Mouse (Mus musculus) heart, embryonic 16.5 days (tissue): ENCODE measurements around the gene Mall. TPM values are rescaled to one million over a fixed set of nuclear protein-coding genes. Genes with fewer than 3 reads are reported as not detected.

Experiments used
- ATAC-seq: fragments of 200-750 bp; cut with Nextera tagmentation; replicated peaks from 2 replicates; pipeline ENCODE4 v1.8.0; 2017; ENCODE audit warnings: moderate number of reproducible peaks; ENCODE audit not compliant: insufficient read depth, low FRiP score; ENCODE audit errors: extremely low read depth
- H3K27ac ChIP-seq: fragments of 300-500 bp; sonication (generic); 2 replicates; pipeline ENCODE4 v1.5.1; 2014; ENCODE audit warnings: mild to moderate bottlenecking, low read length, control low read depth, moderate library complexity
- H3K27me3 ChIP-seq: fragments of 300-500 bp; sonication (generic); 2 replicates; pipeline ENCODE4 v1.6.1; 2014; ENCODE audit warnings: low read length, mixed read lengths; ENCODE audit not compliant: control insufficient read depth, insufficient read depth
- H3K36me3 ChIP-seq: fragments of 300-500 bp; sonication (generic); 2 replicates; pipeline ENCODE4 v1.6.1; 2014; ENCODE audit not compliant: control insufficient read depth, insufficient read depth
- H3K4me1 ChIP-seq: fragments of 300-500 bp; sonication (generic); 2 replicates; pipeline ENCODE4 v1.6.1; 2014; ENCODE audit warnings: low read length, mixed read lengths; ENCODE audit not compliant: control insufficient read depth, insufficient read depth
- H3K4me2 ChIP-seq: fragments of 300-500 bp; sonication (generic); 2 replicates; pipeline ENCODE4 v1.6.1; 2014; ENCODE audit warnings: low read depth, mild to moderate bottlenecking, control low read depth, low read length
- H3K4me3 ChIP-seq: fragments of 300-500 bp; sonication (generic); 2 replicates; pipeline ENCODE4 v1.5.1; 2014; ENCODE audit warnings: mild to moderate bottlenecking, control low read depth, low read length
- H3K9ac ChIP-seq: fragments of 300-500 bp; sonication (generic); 2 replicates; pipeline ENCODE4 v1.6.1; 2014; ENCODE audit warnings: low read length, control low read depth
- H3K9me3 ChIP-seq: fragments of 300-500 bp; sonication (generic); replicated peaks from 2 replicates; pipeline ENCODE4 v1.6.1; 2016; ENCODE audit warnings: low read length; ENCODE audit not compliant: control insufficient read depth
- WGBS: fragments of 180-500 bp; shearing (Covaris S2); extraction: QIAGEN DNeasy Blood & Tissue Kit; methylation state at CpG from one replicate; pipeline ENCODE4 v1.1.7; 2014; 5-methylcytosine and 5-hydroxymethylcytosine counted together
- polyA plus RNA-seq: library from polyadenylated mRNA; unstranded; fragments of >200 nt; fragmentation: Nextera tagmentation; extraction: Ambion mirVana; gene quantifications from 2 replicates; pipeline ENCODE4 v1.2.1, GENCODE M21; 2015

The Mall gene
- polyA plus RNA-seq, 1 experiment from 2014 or later: 9.5 TPM

GRCm38 (mm10) chr2:127757171-127757570 is 27.4 kb upstream of the Mall start:
- 24% methylated on average over 8 of the region's 8 CpGs for WGBS
- no peak for ATAC-seq
- peak overlapping the region; percentile 30; the same call in 1 of the 2 replicates for H3K4me2 ChIP-seq
- H3K27ac ChIP-seq: no peak overlapping the region
- no peaks in the 10 kb centered on the region for H3K9me3 ChIP-seq
- no peak overlapping the region for H3K4me3 ChIP-seq
- peaks cover 11% of the 10 kb centered on the region; the same call in 1 of the 2 replicates for H3K4me1 ChIP-seq
- peaks cover 2% of the 10 kb centered on the region; the same call in 1 of the 2 replicates for H3K36me3 ChIP-seq
- H3K9ac ChIP-seq: peak overlapping the region; percentile 39; the same call in 1 of the 2 replicates
- H3K27me3 ChIP-seq: no peaks in the 10 kb centered on the region

- Histone ChIP-seq H3K36me3 (no peaks in the 10 kb centered on the region), H3K27ac (no peak overlapping the region), H3K4me3 (no peak overlapping the region), H3K4me2 (no peak overlapping the region), H3K9me3 (no peaks in the 10 kb centered on the region), H3K27me3 (no peaks in the 10 kb centered on the region), H3K4me1 (peaks cover 7% of the 10 kb centered on the region; the same call in 1 of the 2 replicates), H3K9ac (no peak overlapping the region)
- 83% methylated on average over 4 of the region's 4 CpGs for WGBS
- no peak for ATAC-seq
Measured at GRCm38 (mm10) chr2:127754113-127754512, 24.4 kb upstream of the Mall start.

GRCm38 (mm10) chr2:127751849-127752610 is 22.3 kb upstream of the Mall start:
- Histone ChIP-seq H3K36me3 (no peaks in the 10 kb centered on the region), H3K9me3 (no peaks in the 10 kb centered on the region), H3K4me3 (no peak overlapping the region), H3K9ac (no peak overlapping the region), H3K27me3 (no peaks in the 10 kb centered on the region), H3K4me1 (no peaks in the 10 kb centered on the region), H3K4me2 (no peak overlapping the region), H3K27ac (no peak overlapping the region)
- no peak for ATAC-seq
- 67% methylated on average over 11 of the region's 11 CpGs for WGBS

- Histone ChIP-seq H3K27me3 (no peaks in the 10 kb centered on the region), H3K9me3 (no peaks in the 10 kb centered on the region), H3K36me3 (0 out of 2 replicates have a peak, but pooled peaks cover 3% of the 10 kb centered on the region), H3K4me2 (no peak overlapping the region), H3K4me3 (no peak overlapping the region), H3K4me1 (no peaks in the 10 kb centered on the region), H3K9ac (no peak overlapping the region), H3K27ac (no peak overlapping the region)
- ATAC-seq: no peak
- WGBS: 63% methylated on average over 1 of the region's 1 CpGs
Measured at GRCm38 (mm10) chr2:127749376-127749775, 19.6 kb upstream of the Mall start.

- H3K36me3 ChIP-seq: 0 out of 2 replicates have a peak, but pooled peaks cover 3% of the 10 kb centered on the region
Measured at GRCm38 (mm10) chr2:127748316-127748715, 18.6 kb upstream of the Mall start.

GRCm38 (mm10) chr2:127742637-127743036 is 12.9 kb upstream of the Mall start:
- Histone ChIP-seq H3K27ac (no peak overlapping the region), H3K9ac (no peak overlapping the region)

More at GRCm38 (mm10) chr2:127748316-127748715, 18.6 kb upstream of the Mall start:
- H3K27ac ChIP-seq: no peak overlapping the region
- ATAC-seq: no peak
- no peak overlapping the region for H3K4me2 ChIP-seq
- H3K4me3 ChIP-seq: no peak overlapping the region
- H3K4me1 ChIP-seq: no peaks in the 10 kb centered on the region
- H3K27me3 ChIP-seq: no peaks in the 10 kb centered on the region
- whole genome bisulfite sequencing: 75% methylated on average over 7 of the region's 7 CpGs
- H3K9me3 ChIP-seq: no peaks in the 10 kb centered on the region
- no peak overlapping the region for H3K9ac ChIP-seq

GRCm38 (mm10) chr2:127740756-127741519 is 11.2 kb upstream of the Mall start:
- 82% methylated on average over 9 of the region's 9 CpGs for WGBS
- H3K9ac ChIP-seq: no peak overlapping the region
- no peaks in the 10 kb centered on the region for H3K27me3 ChIP-seq
- H3K27ac ChIP-seq: no peak overlapping the region
- no peaks in the 10 kb centered on the region for H3K9me3 ChIP-seq
- no peak overlapping the region for H3K4me2 ChIP-seq
- H3K4me1 ChIP-seq: no peaks in the 10 kb centered on the region
- H3K36me3 ChIP-seq: peaks cover 3% of the 10 kb centered on the region; the same call in 1 of the 2 replicates
- ATAC-seq: no peak
- H3K4me3 ChIP-seq: no peak overlapping the region

More at GRCm38 (mm10) chr2:127742637-127743036, 12.9 kb upstream of the Mall start:
- ATAC-seq: no peak
- H3K4me1 ChIP-seq: no peaks in the 10 kb centered on the region
- no peaks in the 10 kb centered on the region for H3K9me3 ChIP-seq
- no peaks in the 10 kb centered on the region for H3K27me3 ChIP-seq
- peaks cover 3% of the 10 kb centered on the region; the same call in 1 of the 2 replicates for H3K36me3 ChIP-seq
- 81% methylated on average over 3 of the region's 3 CpGs for WGBS
- no peak overlapping the region for H3K4me2 ChIP-seq
- H3K4me3 ChIP-seq: no peak overlapping the region

GRCm38 (mm10) chr2:127737885-127738284 is 8.2 kb upstream of the Mall start:
- no peak overlapping the region for H3K9ac ChIP-seq
- WGBS: 68% methylated on average over 3 of the region's 3 CpGs
- H3K4me1 ChIP-seq: no peaks in the 10 kb centered on the region
- no peak overlapping the region for H3K4me2 ChIP-seq
- peak; percentile 35; the same call in 1 of the 2 replicates for ATAC-seq
- no peaks in the 10 kb centered on the region; the same call in 1 of the 2 replicates for H3K36me3 ChIP-seq
- H3K9me3 ChIP-seq: no peaks in the 10 kb centered on the region
- no peak overlapping the region for H3K4me3 ChIP-seq
- no peaks in the 10 kb centered on the region for H3K27me3 ChIP-seq
- H3K27ac ChIP-seq: 0 out of 2 replicates have a peak overlapping the region, but pooled peaks have one; percentile 14
